Mouse (Mus musculus) embryonic facial prominence, embryonic 11.5 days (tissue): ENCODE measurements around the gene Ccdc30. TPM values are rescaled to one million over a fixed set of nuclear protein-coding genes. Genes with fewer than 3 reads are reported as not detected.

ENCODE experiments used
- ATAC-seq: fragments of 200-750 bp; cut with Nextera tagmentation; replicated peaks from 2 replicates; pipeline ENCODE4 v1.8.0; 2017; ENCODE audit warnings: low read depth; ENCODE audit not compliant: insufficient number of reproducible peaks, low FRiP score, low TSS enrichment
- DNase-seq: peaks from one replicate; pipeline ENCODE4 v3.0.0-alpha.2; 2015; ENCODE audit warnings: low spot score
- H3K27ac ChIP-seq: fragments of 300-500 bp; sonication (generic); replicated peaks from 2 replicates; pipeline ENCODE4 v1.5.1; 2014; ENCODE audit warnings: mild to moderate bottlenecking, low read depth, low read length, control low read depth
- H3K27me3 ChIP-seq: fragments of 300-500 bp; sonication (generic); 2 replicates; pipeline ENCODE4 v1.6.1; 2014; ENCODE audit warnings: mild to moderate bottlenecking, low read length, moderate library complexity, mixed read lengths; ENCODE audit not compliant: control insufficient read depth, insufficient read depth
- H3K36me3 ChIP-seq: fragments of 300-500 bp; sonication (generic); replicated peaks from 2 replicates; pipeline ENCODE4 v1.6.1; 2014; ENCODE audit warnings: low read depth, mild to moderate bottlenecking, low read length, moderate library complexity, mixed read lengths; ENCODE audit not compliant: control insufficient read depth, insufficient read depth
- H3K4me1 ChIP-seq: fragments of 300-500 bp; sonication (generic); 2 replicates; pipeline ENCODE4 v1.6.1; 2014; ENCODE audit warnings: low read length, mixed read lengths; ENCODE audit not compliant: control insufficient read depth, insufficient read depth
- H3K4me2 ChIP-seq: fragments of 300-500 bp; sonication (generic); 2 replicates; pipeline ENCODE4 v1.6.1; 2014; ENCODE audit warnings: low read depth, mild to moderate bottlenecking, control low read depth, low read length, moderate library complexity
- H3K4me3 ChIP-seq: fragments of 300-500 bp; sonication (generic); 2 replicates; pipeline ENCODE4 v1.5.1; 2014; ENCODE audit warnings: low read depth, low read length, control low read depth
- H3K9ac ChIP-seq: fragments of 300-500 bp; sonication (generic); replicated peaks from 2 replicates; pipeline ENCODE4 v1.6.1; 2014; ENCODE audit warnings: mild to moderate bottlenecking, control low read depth, low read length
- H3K9me3 ChIP-seq: fragments of 300-500 bp; sonication (generic); replicated peaks from 2 replicates; pipeline ENCODE4 v1.6.1; 2016; ENCODE audit warnings: mild to moderate bottlenecking, low read length, inconsistent platforms, mixed read lengths; ENCODE audit not compliant: control insufficient read depth
- WGBS: fragments of 180-500 bp; shearing (Covaris S2); extraction: QIAGEN DNeasy Blood & Tissue Kit; methylation state at CpG from one replicate; pipeline ENCODE4 v1.1.7; 2014; 5-methylcytosine and 5-hydroxymethylcytosine counted together
- polyA plus RNA-seq: library from polyadenylated mRNA; unstranded; fragments of >200 nt; fragmentation: Nextera tagmentation; extraction: Ambion mirVana; gene quantifications from 2 replicates; pipeline ENCODE4 v1.2.1, GENCODE M21; 2014

Ccdc30 gene
- polyA plus RNA-seq, 1 experiment from 2014 or later = 6.7 TPM

DNA sequence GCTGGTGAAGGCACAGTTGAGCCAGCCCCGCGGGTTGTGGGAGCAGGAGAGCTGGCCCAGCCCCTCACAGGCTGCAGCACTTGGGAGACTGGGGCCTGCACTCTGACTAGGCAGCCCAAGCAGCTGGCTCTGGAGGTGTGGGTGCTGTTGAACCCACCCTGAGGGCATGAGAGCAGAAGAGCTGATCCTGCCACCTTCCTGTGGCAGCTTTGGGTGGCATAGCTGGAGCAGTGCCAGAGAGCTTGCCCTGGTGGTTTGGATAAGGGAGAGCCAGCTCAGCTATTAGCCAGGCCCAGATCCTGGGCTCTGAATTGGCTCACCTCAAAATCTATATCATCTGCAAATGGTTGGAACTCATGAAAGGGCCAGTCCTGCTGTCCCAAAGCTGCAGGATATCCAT is 12.4 kb upstream of the Ccdc30 start:
- no peak overlapping the region for H3K27ac ChIP-seq
- H3K4me1 ChIP-seq = no peaks in the 10 kb centered on the region
- DNase-seq (no peak), ATAC-seq (no peak)
- no peak overlapping the region for H3K9ac ChIP-seq
- H3K36me3 ChIP-seq = no peaks in the 10 kb centered on the region
- no peaks in the 10 kb centered on the region for H3K9me3 ChIP-seq
- 45% methylated on average over 2 of the region's 2 CpGs for WGBS
- no peaks in the 10 kb centered on the region for H3K27me3 ChIP-seq
- no peak overlapping the region for H3K4me2 ChIP-seq
- H3K4me3 ChIP-seq = no peak overlapping the region

DNA sequence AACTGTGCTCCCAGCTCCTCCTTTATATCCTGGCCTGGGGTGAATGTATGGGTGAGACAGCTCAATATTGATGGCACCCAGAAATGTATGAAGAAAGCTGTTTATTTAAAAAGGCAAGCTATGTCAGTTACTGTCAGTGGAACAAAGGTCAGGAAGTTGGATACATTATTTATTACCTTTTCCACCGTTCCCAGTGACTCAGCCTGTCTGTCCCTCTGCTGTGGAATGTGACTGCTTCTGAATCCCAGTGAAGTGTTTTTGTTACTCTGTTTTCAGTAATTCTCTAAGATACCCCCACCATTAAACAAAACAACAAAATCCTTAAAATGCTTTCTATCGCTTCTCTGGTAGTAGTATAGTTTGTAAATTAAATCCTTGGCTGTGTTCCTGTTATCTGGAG is 10.3 kb upstream of the Ccdc30 start:
- H3K36me3 ChIP-seq = no peaks in the 10 kb centered on the region
- H3K9ac ChIP-seq = no peak overlapping the region
- H3K4me3 ChIP-seq = no peak overlapping the region
- 55% methylated on average over 2 of the region's 2 CpGs for WGBS
- H3K27ac ChIP-seq = no peak overlapping the region
- no peaks in the 10 kb centered on the region; the same call in 1 of the 2 replicates for H3K4me1 ChIP-seq
- DNase-seq (no peak), ATAC-seq (no peak)
- H3K4me2 ChIP-seq = no peak overlapping the region
- H3K9me3 ChIP-seq = no peaks in the 10 kb centered on the region
- H3K27me3 ChIP-seq = no peaks in the 10 kb centered on the region

DNA sequence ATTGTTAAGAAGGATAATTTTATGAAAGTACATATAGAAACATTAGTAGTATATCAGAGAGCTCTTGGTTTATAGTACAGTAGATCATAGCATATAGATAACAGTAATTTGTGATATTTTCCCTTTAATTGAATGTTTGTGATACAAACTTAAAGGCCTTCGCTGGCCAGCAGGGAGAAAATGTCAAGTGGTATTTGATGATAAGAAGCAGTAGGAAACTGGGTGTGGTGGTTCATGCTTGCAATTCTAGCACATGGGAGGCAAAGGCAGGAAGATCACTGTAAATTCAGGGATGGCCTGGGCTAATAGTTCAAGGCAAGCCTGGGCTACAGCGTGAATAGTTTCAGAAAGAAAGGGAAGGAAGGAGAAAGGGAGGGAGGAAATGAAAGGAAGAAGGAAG is 9.8 kb upstream of the Ccdc30 start:
- no peaks in the 10 kb centered on the region for H3K27me3 ChIP-seq
- DNase-seq = no peak
- no peak for ATAC-seq
- H3K27ac ChIP-seq = no peak overlapping the region
- H3K9me3 ChIP-seq = no peaks in the 10 kb centered on the region
- H3K4me2 ChIP-seq = no peak overlapping the region
- no peaks in the 10 kb centered on the region; the same call in 1 of the 2 replicates for H3K4me1 ChIP-seq
- H3K9ac ChIP-seq = no peak overlapping the region
- H3K36me3 ChIP-seq = no peaks in the 10 kb centered on the region
- H3K4me3 ChIP-seq = no peak overlapping the region
- whole genome bisulfite sequencing = 90% methylated on average over 2 of the region's 2 CpGs

GRCm38 (mm10) chr4:119422294-119422964 is 7.1 kb upstream of the Ccdc30 start, which contains the start of the genes Ppcs and Zmynd12:
Ppcs (minus strand) TSS chr4:119422420.
Zmynd12 (plus strand) TSS chr4:119422814.
- peak within 1 kb of the TSS; percentile 89 for H3K4me2 ChIP-seq
- H3K4me3 ChIP-seq = peak within 1 kb of the TSS; percentile 70
- peak within 1 kb of the TSS; percentile 67 for H3K27ac ChIP-seq
- ATAC-seq = peak; percentile 91
- DNase-seq = peak; percentile 93
- no peaks in the 10 kb centered on the region for H3K36me3 ChIP-seq
- H3K4me1 ChIP-seq = no peaks in the 10 kb centered on the region; the same call in 1 of the 2 replicates
- peak within 1 kb of the TSS; percentile 82 for H3K9ac ChIP-seq
- WGBS = under 1% methylated on average over 52 of the region's 52 CpGs
- no peaks in the 10 kb centered on the region for H3K9me3 ChIP-seq
- no peaks in the 10 kb centered on the region for H3K27me3 ChIP-seq

DNA sequence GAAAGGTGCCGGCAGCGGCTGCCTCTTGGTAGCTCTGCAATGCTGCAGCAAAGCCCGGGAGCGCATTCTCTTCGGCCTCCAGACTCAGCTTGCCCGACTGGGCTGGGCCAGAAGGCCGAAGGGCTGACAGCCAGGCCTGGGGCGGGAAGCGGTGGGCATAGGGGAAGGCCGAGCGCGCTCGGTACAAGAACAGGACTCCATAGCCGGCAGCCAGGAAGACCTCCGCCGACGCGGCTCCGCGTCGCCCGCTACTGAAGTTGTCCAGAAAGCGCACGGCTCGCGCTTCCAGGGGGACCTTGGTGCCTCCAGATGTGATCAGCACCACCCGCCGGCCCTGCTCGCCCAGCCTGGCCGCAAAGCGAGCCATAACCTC is 6.6 kb upstream of the Ccdc30 start:
- ATAC-seq = peak; percentile 63
- 0% methylated on average over 31 of the region's 31 CpGs for WGBS

GRCm38 (mm10) chr4:119421191-119421590 is 5.9 kb upstream of the Ccdc30 start:
- H3K4me1 ChIP-seq = no peaks in the 10 kb centered on the region; the same call in 1 of the 2 replicates
- DNase-seq = no peak
- H3K27ac ChIP-seq = no peak overlapping the region
- H3K9ac ChIP-seq = peak overlapping the region; percentile 82
- 75% methylated on average over 3 of the region's 3 CpGs for WGBS
- peak overlapping the region; percentile 89 for H3K4me2 ChIP-seq
- H3K4me3 ChIP-seq = peak overlapping the region; percentile 70
- H3K36me3 ChIP-seq = no peaks in the 10 kb centered on the region
- ATAC-seq = no peak
- H3K27me3 ChIP-seq = no peaks in the 10 kb centered on the region
- no peaks in the 10 kb centered on the region for H3K9me3 ChIP-seq

More for the DNA sequence above, 6.6 kb upstream of the Ccdc30 start:
- H3K4me1 ChIP-seq = no peaks in the 10 kb centered on the region; the same call in 1 of the 2 replicates
- peak overlapping the region; percentile 82 for H3K9ac ChIP-seq
- H3K4me2 ChIP-seq = peak overlapping the region; percentile 89
- H3K4me3 ChIP-seq = peak overlapping the region; percentile 70
- no peaks in the 10 kb centered on the region for H3K27me3 ChIP-seq
- no peak for DNase-seq
- H3K9me3 ChIP-seq = no peaks in the 10 kb centered on the region
- H3K27ac ChIP-seq = peak overlapping the region; percentile 62
- no peaks in the 10 kb centered on the region for H3K36me3 ChIP-seq

GRCm38 (mm10) chr4:119417894-119418293 is 2.6 kb upstream of the Ccdc30 start:
- H3K4me2 ChIP-seq = no peak overlapping the region
- H3K9ac ChIP-seq = no peak overlapping the region
- no peaks in the 10 kb centered on the region for H3K36me3 ChIP-seq
- no peaks in the 10 kb centered on the region for H3K9me3 ChIP-seq
- ATAC-seq (no peak), DNase-seq (no peak)
- no peaks in the 10 kb centered on the region; the same call in 1 of the 2 replicates for H3K4me1 ChIP-seq
- H3K4me3 ChIP-seq = no peak overlapping the region
- WGBS = 87% methylated on average over 3 of the region's 3 CpGs
- H3K27me3 ChIP-seq = no peaks in the 10 kb centered on the region
- H3K27ac ChIP-seq = no peak overlapping the region

- Histone ChIP-seq H3K9ac (no peak overlapping the region), H3K4me3 (no peak overlapping the region), H3K4me1 (no peaks in the 10 kb centered on the region; the same call in 1 of the 2 replicates), H3K27ac (no peak overlapping the region), H3K27me3 (no peaks in the 10 kb centered on the region), H3K4me2 (no peak overlapping the region), H3K36me3 (no peaks in the 10 kb centered on the region), H3K9me3 (no peaks in the 10 kb centered on the region)
- 86% methylated on average over 3 of the region's 3 CpGs for WGBS
- ATAC-seq = no peak
- no peak for DNase-seq
Observed at GRCm38 (mm10) chr4:119417270-119417669, 1.9 kb upstream of the Ccdc30 start.
